Mouse (Mus musculus): ENCODE measurements at regions not wholly inside any gene's neighbourhood (a gene's known extent, or its start where the extent isn't known, plus 50 kb on each side); places are given as distances from the start of the nearest gene placed in this dataset.

GRCm38 (mm10) chr11:112234492-112235116 lies 547.4 kb upstream of the Sox9 start:
- Histone ChIP-seq H3K27me3 (ENCODE audit: control insufficient read depth, insufficient read depth, low read depth, low read length) (no peaks in the 10 kb centered on the region), H3K4me3 (ENCODE audit: low read depth, low read length) (no peak overlapping the region), H3K9ac (ENCODE audit: low read depth, low read length) (no peak overlapping the region), H3K36me3 (ENCODE audit: control insufficient read depth, insufficient read depth) (no peaks in the 10 kb centered on the region; the same call in 1 of the 2 replicates), H3K27ac (ENCODE audit: low read length) (no peak overlapping the region), H3K4me2 (ENCODE audit: low read depth, low read length) (no peak overlapping the region), H3K4me1 (ENCODE audit: control insufficient read depth, low read depth, low read length) (no peaks in the 10 kb centered on the region), H3K9me3 (replicated peaks; ENCODE audit: control insufficient read depth, low read length) (no peaks in the 10 kb centered on the region; the same call in 1 of the 2 replicates)
- 52% methylated on average over 7 of the region's 7 CpGs for WGBS (ENCODE audit: insufficient replicate concordance)
- ATAC-seq (ENCODE audit: low read depth) = no peak

- no peak overlapping the region for H3K27ac ChIP-seq (ENCODE audit: low read length)
- H3K9me3 ChIP-seq (replicated peaks; ENCODE audit: control insufficient read depth, low read length) = no peaks in the 10 kb centered on the region; the same call in 1 of the 2 replicates
- H3K4me1 ChIP-seq (ENCODE audit: control insufficient read depth, low read depth, low read length) = no peaks in the 10 kb centered on the region
- H3K4me2 ChIP-seq (ENCODE audit: low read depth, low read length) = no peak overlapping the region
- H3K4me3 ChIP-seq (ENCODE audit: low read depth, low read length) = no peak overlapping the region
- WGBS (ENCODE audit: insufficient replicate concordance) = 56% methylated on average over 19 of the region's 19 CpGs
- H3K9ac ChIP-seq (ENCODE audit: low read depth, low read length) = no peak overlapping the region
- H3K36me3 ChIP-seq (ENCODE audit: control insufficient read depth, insufficient read depth) = no peaks in the 10 kb centered on the region; the same call in 1 of the 2 replicates
- no peak for ATAC-seq (ENCODE audit: low read depth)
- H3K27me3 ChIP-seq (ENCODE audit: control insufficient read depth, insufficient read depth, low read depth, low read length) = no peaks in the 10 kb centered on the region
These were observed 542.8 kb upstream of the Sox9 start for GRCm38 (mm10) chr11:112238960-112239884.

GRCm38 (mm10) chr11:112252548-112252947 lies 529.5 kb upstream of the Sox9 start:
- Histone ChIP-seq H3K9me3 (replicated peaks; ENCODE audit: control insufficient read depth, low read length) (no peaks in the 10 kb centered on the region), H3K27me3 (ENCODE audit: control insufficient read depth, insufficient read depth, low read depth, low read length) (no peaks in the 10 kb centered on the region), H3K27ac (ENCODE audit: low read length) (no peak overlapping the region), H3K4me2 (ENCODE audit: low read depth, low read length) (no peak overlapping the region), H3K9ac (ENCODE audit: low read depth, low read length) (no peak overlapping the region), H3K4me3 (ENCODE audit: low read depth, low read length) (no peak overlapping the region), H3K4me1 (ENCODE audit: control insufficient read depth, low read depth, low read length) (no peaks in the 10 kb centered on the region), H3K36me3 (ENCODE audit: control insufficient read depth, insufficient read depth) (no peaks in the 10 kb centered on the region)
- no peak for ATAC-seq (ENCODE audit: low read depth)
- WGBS (ENCODE audit: insufficient replicate concordance) = 66% methylated on average over 1 of the region's 1 CpGs

- no peak overlapping the region for H3K27ac ChIP-seq (ENCODE audit: low read length)
- no peak for ATAC-seq (ENCODE audit: low read depth)
- H3K4me3 ChIP-seq (ENCODE audit: low read depth, low read length) = no peak overlapping the region
- 57% methylated on average over 3 of the region's 3 CpGs for WGBS (ENCODE audit: insufficient replicate concordance)
- H3K9me3 ChIP-seq (replicated peaks; ENCODE audit: control insufficient read depth, low read length) = no peaks in the 10 kb centered on the region
- H3K36me3 ChIP-seq (ENCODE audit: control insufficient read depth, insufficient read depth) = no peaks in the 10 kb centered on the region
- no peak overlapping the region for H3K4me2 ChIP-seq (ENCODE audit: low read depth, low read length)
- no peaks in the 10 kb centered on the region for H3K4me1 ChIP-seq (ENCODE audit: control insufficient read depth, low read depth, low read length)
- H3K27me3 ChIP-seq (ENCODE audit: control insufficient read depth, insufficient read depth, low read depth, low read length) = no peaks in the 10 kb centered on the region
- no peak overlapping the region for H3K9ac ChIP-seq (ENCODE audit: low read depth, low read length)
These were observed 529.0 kb upstream of the Sox9 start for GRCm38 (mm10) chr11:112253061-112253460.

- Histone ChIP-seq H3K4me2 (ENCODE audit: low read depth, low read length) (no peak overlapping the region), H3K4me3 (ENCODE audit: low read depth, low read length) (no peak overlapping the region), H3K27me3 (ENCODE audit: control insufficient read depth, insufficient read depth, low read depth, low read length) (no peaks in the 10 kb centered on the region), H3K36me3 (ENCODE audit: control insufficient read depth, insufficient read depth) (no peaks in the 10 kb centered on the region), H3K27ac (ENCODE audit: low read length) (no peak overlapping the region), H3K9ac (ENCODE audit: low read depth, low read length) (no peak overlapping the region), H3K4me1 (ENCODE audit: control insufficient read depth, low read depth, low read length) (no peaks in the 10 kb centered on the region), H3K9me3 (replicated peaks; ENCODE audit: control insufficient read depth, low read length) (no peaks in the 10 kb centered on the region)
- ATAC-seq (ENCODE audit: low read depth) = no peak
- 59% methylated on average over 7 of the region's 7 CpGs for WGBS (ENCODE audit: insufficient replicate concordance)
These were observed 525.7 kb upstream of the Sox9 start for GRCm38 (mm10) chr11:112256326-112256725.

GRCm38 (mm10) chr11:112264077-112264476 lies 517.9 kb upstream of the Sox9 start:
- Histone ChIP-seq H3K9me3 (replicated peaks; ENCODE audit: control insufficient read depth, low read length) (no peaks in the 10 kb centered on the region), H3K27me3 (ENCODE audit: control insufficient read depth, insufficient read depth, low read depth, low read length) (no peaks in the 10 kb centered on the region), H3K4me1 (ENCODE audit: control insufficient read depth, low read depth, low read length) (no peaks in the 10 kb centered on the region), H3K36me3 (ENCODE audit: control insufficient read depth, insufficient read depth) (no peaks in the 10 kb centered on the region), H3K27ac (ENCODE audit: low read length) (no peak overlapping the region), H3K9ac (ENCODE audit: low read depth, low read length) (no peak overlapping the region), H3K4me2 (ENCODE audit: low read depth, low read length) (no peak overlapping the region), H3K4me3 (ENCODE audit: low read depth, low read length) (no peak overlapping the region)
- WGBS (ENCODE audit: insufficient replicate concordance) = 56% methylated on average over 4 of the region's 4 CpGs
- ATAC-seq (ENCODE audit: low read depth) = no peak

- Histone ChIP-seq H3K4me3 (ENCODE audit: low read depth, low read length) (no peak overlapping the region), H3K4me2 (ENCODE audit: low read depth, low read length) (no peak overlapping the region), H3K36me3 (ENCODE audit: control insufficient read depth, insufficient read depth) (no peaks in the 10 kb centered on the region), H3K9ac (ENCODE audit: low read depth, low read length) (no peak overlapping the region), H3K27me3 (ENCODE audit: control insufficient read depth, insufficient read depth, low read depth, low read length) (no peaks in the 10 kb centered on the region), H3K4me1 (ENCODE audit: control insufficient read depth, low read depth, low read length) (no peaks in the 10 kb centered on the region), H3K9me3 (replicated peaks; ENCODE audit: control insufficient read depth, low read length) (no peaks in the 10 kb centered on the region), H3K27ac (ENCODE audit: low read length) (no peak overlapping the region)
- 63% methylated on average over 5 of the region's 5 CpGs for WGBS (ENCODE audit: insufficient replicate concordance)
- ATAC-seq (ENCODE audit: low read depth) = no peak
These were observed 511.1 kb upstream of the Sox9 start for GRCm38 (mm10) chr11:112270911-112271310.

GRCm38 (mm10) chr11:112278566-112278965 lies 503.5 kb upstream of the Sox9 start:
- H3K4me1 ChIP-seq (ENCODE audit: control insufficient read depth, low read depth, low read length) = no peaks in the 10 kb centered on the region
- WGBS (ENCODE audit: insufficient replicate concordance) = 57% methylated on average over 1 of the region's 1 CpGs
- H3K9me3 ChIP-seq (replicated peaks; ENCODE audit: control insufficient read depth, low read length) = no peaks in the 10 kb centered on the region
- H3K27ac ChIP-seq (ENCODE audit: low read length) = no peak overlapping the region
- no peak for ATAC-seq (ENCODE audit: low read depth)
- no peak overlapping the region for H3K9ac ChIP-seq (ENCODE audit: low read depth, low read length)
- no peak overlapping the region for H3K4me3 ChIP-seq (ENCODE audit: low read depth, low read length)
- H3K36me3 ChIP-seq (ENCODE audit: control insufficient read depth, insufficient read depth) = no peaks in the 10 kb centered on the region
- H3K4me2 ChIP-seq (ENCODE audit: low read depth, low read length) = no peak overlapping the region
- H3K27me3 ChIP-seq (ENCODE audit: control insufficient read depth, insufficient read depth, low read depth, low read length) = no peaks in the 10 kb centered on the region

GRCm38 (mm10) chr11:112282911-112283310 lies 499.1 kb upstream of the Sox9 start:
- H3K36me3 ChIP-seq (ENCODE audit: control insufficient read depth, insufficient read depth) = no peaks in the 10 kb centered on the region
- ATAC-seq (ENCODE audit: low read depth) = no peak
- no peaks in the 10 kb centered on the region for H3K4me1 ChIP-seq (ENCODE audit: control insufficient read depth, low read depth, low read length)
- no peak overlapping the region for H3K4me2 ChIP-seq (ENCODE audit: low read depth, low read length)
- H3K27ac ChIP-seq (ENCODE audit: low read length) = no peak overlapping the region
- 67% methylated on average over 7 of the region's 7 CpGs for WGBS (ENCODE audit: insufficient replicate concordance)
- no peaks in the 10 kb centered on the region for H3K27me3 ChIP-seq (ENCODE audit: control insufficient read depth, insufficient read depth, low read depth, low read length)
- H3K9ac ChIP-seq (ENCODE audit: low read depth, low read length) = no peak overlapping the region
- H3K4me3 ChIP-seq (ENCODE audit: low read depth, low read length) = no peak overlapping the region
- no peaks in the 10 kb centered on the region for H3K9me3 ChIP-seq (replicated peaks; ENCODE audit: control insufficient read depth, low read length)
